Mouse (Mus musculus) naive thymus-derived CD4-positive, alpha-beta T cell, adult 5 months (primary cell): ENCODE data around the gene Kcna5. TPM values are rescaled to one million over a fixed set of nuclear protein-coding genes. Genes with fewer than 3 reads are reported as not detected.

Source experiments
- polyA plus RNA-seq: library from polyadenylated mRNA; unstranded; fragments of 100-300 nt; shearing (Covaris generic); gene quantifications from one replicate; pipeline ENCODE4 v1.2.1, GENCODE M21; 2017

Kcna5 gene
- polyA plus RNA-seq, result not detected

GRCm38 (mm10) chr6:126535208-126535910 lies at the start of gene Kcna5:
TSS of gene Kcna5 (minus strand) at chr6:126535412.

Other genes starting within 250 kb of the Kcna5 start
- not detected for gene Kcna1, start 111.0 kb upstream of the Kcna5 start, polyA plus RNA-seq
- gene Kcna6, start 205.3 kb upstream of the Kcna5 start, polyA plus RNA-seq, result not detected